Mouse (Mus musculus): ENCODE results near the gene Gm20388. TPM values are rescaled to one million over a fixed set of nuclear protein-coding genes. Genes with fewer than 3 reads are reported as not detected.

Gm20388 gene
- polyA plus RNA-seq, 1 experiment from 2014 or later, result not detected

- WGBS, result 84% methylated on average over 8 of the region's 8 CpGs
- no peak for ATAC-seq (ENCODE audit: low FRiP score)
- DNase-seq (ENCODE audit: low spot score, missing footprints), result no peak
Observed at GRCm38 (mm10) chr8:122856288-122856687, 2945.6 kb downstream of the Gm20388 start.

GRCm38 (mm10) chr8:122859843-122860242 lies 2949.2 kb downstream of the Gm20388 start:
- no peak for ATAC-seq (ENCODE audit: low FRiP score)
- DNase-seq (ENCODE audit: low spot score, missing footprints), result no peak
- H3K4me3 ChIP-seq (ENCODE audit: low read depth, low read length), result no peak overlapping the region
- H3K27ac ChIP-seq (ENCODE audit: low read depth, low read length), result no peak overlapping the region
- H3K36me3 ChIP-seq (ENCODE audit: control insufficient read depth, insufficient read depth, low read length), result no peaks in the 10 kb centered on the region
- no peaks in the 10 kb centered on the region for H3K27me3 ChIP-seq (ENCODE audit: control insufficient read depth, insufficient read depth, low read length)
- WGBS, result 64% methylated on average over 13 of the region's 13 CpGs
- H3K9ac ChIP-seq (ENCODE audit: low read length), result no peak overlapping the region
- H3K9me3 ChIP-seq (ENCODE audit: control insufficient read depth, low read length), result no peaks in the 10 kb centered on the region
- H3K4me1 ChIP-seq (ENCODE audit: control insufficient read depth, insufficient read depth, low read length), result no peaks in the 10 kb centered on the region
- H3K4me2 ChIP-seq, result no peak overlapping the region

More at GRCm38 (mm10) chr8:122856288-122856687, 2945.6 kb downstream of the Gm20388 start:
- H3K36me3 ChIP-seq (ENCODE audit: control insufficient read depth, insufficient read depth, low read length), result no peaks in the 10 kb centered on the region
- H3K27ac ChIP-seq (ENCODE audit: low read depth, low read length), result no peak overlapping the region
- H3K9ac ChIP-seq (ENCODE audit: low read length), result no peak overlapping the region
- H3K4me2 ChIP-seq, result no peak overlapping the region
- H3K27me3 ChIP-seq (ENCODE audit: control insufficient read depth, insufficient read depth, low read length), result no peaks in the 10 kb centered on the region
- no peaks in the 10 kb centered on the region for H3K9me3 ChIP-seq (ENCODE audit: control insufficient read depth, low read length)
- no peak overlapping the region for H3K4me3 ChIP-seq (ENCODE audit: low read depth, low read length)
- H3K4me1 ChIP-seq (ENCODE audit: control insufficient read depth, insufficient read depth, low read length), result peaks cover 11% of the 10 kb centered on the region

GRCm38 (mm10) chr8:122864719-122865129 lies 2954.1 kb downstream of the Gm20388 start:
- Histone ChIP-seq H3K4me1 (ENCODE audit: control insufficient read depth, insufficient read depth, low read length) (no peaks in the 10 kb centered on the region), H3K4me2 (peak overlapping the region; percentile 41), H3K36me3 (ENCODE audit: control insufficient read depth, insufficient read depth, low read length) (no peaks in the 10 kb centered on the region), H3K4me3 (ENCODE audit: low read depth, low read length) (peak overlapping the region; percentile 18; the same call in 1 of the 2 replicates), H3K9me3 (ENCODE audit: control insufficient read depth, low read length) (no peaks in the 10 kb centered on the region; the same call in 1 of the 2 replicates), H3K27me3 (ENCODE audit: control insufficient read depth, insufficient read depth, low read length) (no peaks in the 10 kb centered on the region), H3K9ac (ENCODE audit: low read length) (no peak overlapping the region), H3K27ac (ENCODE audit: low read depth, low read length) (no peak overlapping the region)
- DNase-seq (ENCODE audit: low spot score, missing footprints) (peak; percentile 88), ATAC-seq (ENCODE audit: low FRiP score) (no peak; the same call in 1 of the 2 replicates)
- WGBS, result 52% methylated on average over 26 of the region's 26 CpGs

GRCm38 (mm10) chr8:122865441-122865840 lies 2954.8 kb downstream of the Gm20388 start:
- 0 out of 2 replicates have a peak, but pooled peaks have one; percentile 28 for ATAC-seq (ENCODE audit: low FRiP score)

GRCm38 (mm10) chr8:122866231-122866630 lies 2955.6 kb downstream of the Gm20388 start:
- 88% methylated on average over 8 of the region's 8 CpGs for WGBS
- H3K4me1 ChIP-seq (ENCODE audit: control insufficient read depth, insufficient read depth, low read length), result no peaks in the 10 kb centered on the region
- no peak overlapping the region for H3K27ac ChIP-seq (ENCODE audit: low read depth, low read length)
- no peak for DNase-seq (ENCODE audit: low spot score, missing footprints)
- no peak for ATAC-seq (ENCODE audit: low FRiP score)
- no peaks in the 10 kb centered on the region for H3K27me3 ChIP-seq (ENCODE audit: control insufficient read depth, insufficient read depth, low read length)
- H3K9ac ChIP-seq (ENCODE audit: low read length), result no peak overlapping the region
- H3K9me3 ChIP-seq (ENCODE audit: control insufficient read depth, low read length), result no peaks in the 10 kb centered on the region; the same call in 1 of the 2 replicates
- H3K4me2 ChIP-seq, result no peak overlapping the region
- no peak overlapping the region for H3K4me3 ChIP-seq (ENCODE audit: low read depth, low read length)
- no peaks in the 10 kb centered on the region for H3K36me3 ChIP-seq (ENCODE audit: control insufficient read depth, insufficient read depth, low read length)

More at GRCm38 (mm10) chr8:122865441-122865840, 2954.8 kb downstream of the Gm20388 start:
- 65% methylated on average over 10 of the region's 10 CpGs for WGBS
- Histone ChIP-seq H3K4me2 (peak overlapping the region; percentile 41), H3K4me3 (ENCODE audit: low read depth, low read length) (peak overlapping the region; percentile 18; the same call in 1 of the 2 replicates), H3K27ac (ENCODE audit: low read depth, low read length) (no peak overlapping the region), H3K4me1 (ENCODE audit: control insufficient read depth, insufficient read depth, low read length) (no peaks in the 10 kb centered on the region), H3K27me3 (ENCODE audit: control insufficient read depth, insufficient read depth, low read length) (no peaks in the 10 kb centered on the region), H3K9me3 (ENCODE audit: control insufficient read depth, low read length) (no peaks in the 10 kb centered on the region; the same call in 1 of the 2 replicates), H3K36me3 (ENCODE audit: control insufficient read depth, insufficient read depth, low read length) (no peaks in the 10 kb centered on the region), H3K9ac (ENCODE audit: low read length) (0 out of 2 replicates have a peak overlapping the region, but pooled peaks have one; percentile 2)
- peak; percentile 89 for DNase-seq (ENCODE audit: low spot score, missing footprints)

GRCm38 (mm10) chr8:122867982-122868381 lies 2957.3 kb downstream of the Gm20388 start:
- DNase-seq (ENCODE audit: low spot score, missing footprints) (no peak), ATAC-seq (ENCODE audit: low FRiP score) (no peak)
- Histone ChIP-seq H3K27ac (ENCODE audit: low read depth, low read length) (no peak overlapping the region), H3K36me3 (ENCODE audit: control insufficient read depth, insufficient read depth, low read length) (no peaks in the 10 kb centered on the region), H3K4me1 (ENCODE audit: control insufficient read depth, insufficient read depth, low read length) (no peaks in the 10 kb centered on the region), H3K9ac (ENCODE audit: low read length) (no peak overlapping the region), H3K27me3 (ENCODE audit: control insufficient read depth, insufficient read depth, low read length) (no peaks in the 10 kb centered on the region), H3K4me2 (no peak overlapping the region), H3K4me3 (ENCODE audit: low read depth, low read length) (no peak overlapping the region), H3K9me3 (ENCODE audit: control insufficient read depth, low read length) (no peaks in the 10 kb centered on the region; the same call in 1 of the 2 replicates)
- WGBS, result 89% methylated on average over 6 of the region's 6 CpGs

- no peaks in the 10 kb centered on the region; the same call in 1 of the 2 replicates for H3K9me3 ChIP-seq (ENCODE audit: control insufficient read depth, low read length)
- WGBS, result 10% methylated on average over 31 of the region's 31 CpGs
- no peaks in the 10 kb centered on the region for H3K4me1 ChIP-seq (ENCODE audit: control insufficient read depth, insufficient read depth, low read length)
- no peak overlapping the region for H3K4me3 ChIP-seq (ENCODE audit: low read depth, low read length)
- DNase-seq (ENCODE audit: low spot score, missing footprints) (no peak), ATAC-seq (ENCODE audit: low FRiP score) (no peak)
- H3K27me3 ChIP-seq (ENCODE audit: control insufficient read depth, insufficient read depth, low read length), result no peaks in the 10 kb centered on the region
- H3K4me2 ChIP-seq, result peak overlapping the region; percentile 30
- H3K27ac ChIP-seq (ENCODE audit: low read depth, low read length), result no peak overlapping the region
- no peak overlapping the region for H3K9ac ChIP-seq (ENCODE audit: low read length)
- no peaks in the 10 kb centered on the region for H3K36me3 ChIP-seq (ENCODE audit: control insufficient read depth, insufficient read depth, low read length)
Observed at GRCm38 (mm10) chr8:122870377-122870863, 2959.8 kb downstream of the Gm20388 start.

- Histone ChIP-seq H3K27me3 (ENCODE audit: control insufficient read depth, insufficient read depth, low read length) (no peaks in the 10 kb centered on the region), H3K4me2 (no peak overlapping the region), H3K9ac (ENCODE audit: low read length) (no peak overlapping the region), H3K4me1 (ENCODE audit: control insufficient read depth, insufficient read depth, low read length) (no peaks in the 10 kb centered on the region), H3K4me3 (ENCODE audit: low read depth, low read length) (no peak overlapping the region), H3K36me3 (ENCODE audit: control insufficient read depth, insufficient read depth, low read length) (no peaks in the 10 kb centered on the region), H3K27ac (ENCODE audit: low read depth, low read length) (no peak overlapping the region), H3K9me3 (ENCODE audit: control insufficient read depth, low read length) (no peaks in the 10 kb centered on the region)
- ATAC-seq (ENCODE audit: low FRiP score) (no peak), DNase-seq (ENCODE audit: low spot score, missing footprints) (no peak)
- WGBS, result 61% methylated on average over 9 of the region's 9 CpGs
Observed at GRCm38 (mm10) chr8:122871663-122872062, 2961.0 kb downstream of the Gm20388 start.

GRCm38 (mm10) chr8:122873171-122873570 lies 2962.5 kb downstream of the Gm20388 start:
- WGBS, result 68% methylated on average over 6 of the region's 6 CpGs
- no peaks in the 10 kb centered on the region for H3K9me3 ChIP-seq (ENCODE audit: control insufficient read depth, low read length)
- no peak for DNase-seq (ENCODE audit: low spot score, missing footprints)
- no peak overlapping the region for H3K4me3 ChIP-seq (ENCODE audit: low read depth, low read length)
- H3K4me1 ChIP-seq (ENCODE audit: control insufficient read depth, insufficient read depth, low read length), result no peaks in the 10 kb centered on the region
- no peak for ATAC-seq (ENCODE audit: low FRiP score)
- no peaks in the 10 kb centered on the region for H3K27me3 ChIP-seq (ENCODE audit: control insufficient read depth, insufficient read depth, low read length)
- H3K36me3 ChIP-seq (ENCODE audit: control insufficient read depth, insufficient read depth, low read length), result no peaks in the 10 kb centered on the region
- H3K4me2 ChIP-seq, result no peak overlapping the region
- no peak overlapping the region for H3K9ac ChIP-seq (ENCODE audit: low read length)
- no peak overlapping the region for H3K27ac ChIP-seq (ENCODE audit: low read depth, low read length)

All from midbrain, embryonic 11.5 days (tissue).